In the genomic region with DNA sequence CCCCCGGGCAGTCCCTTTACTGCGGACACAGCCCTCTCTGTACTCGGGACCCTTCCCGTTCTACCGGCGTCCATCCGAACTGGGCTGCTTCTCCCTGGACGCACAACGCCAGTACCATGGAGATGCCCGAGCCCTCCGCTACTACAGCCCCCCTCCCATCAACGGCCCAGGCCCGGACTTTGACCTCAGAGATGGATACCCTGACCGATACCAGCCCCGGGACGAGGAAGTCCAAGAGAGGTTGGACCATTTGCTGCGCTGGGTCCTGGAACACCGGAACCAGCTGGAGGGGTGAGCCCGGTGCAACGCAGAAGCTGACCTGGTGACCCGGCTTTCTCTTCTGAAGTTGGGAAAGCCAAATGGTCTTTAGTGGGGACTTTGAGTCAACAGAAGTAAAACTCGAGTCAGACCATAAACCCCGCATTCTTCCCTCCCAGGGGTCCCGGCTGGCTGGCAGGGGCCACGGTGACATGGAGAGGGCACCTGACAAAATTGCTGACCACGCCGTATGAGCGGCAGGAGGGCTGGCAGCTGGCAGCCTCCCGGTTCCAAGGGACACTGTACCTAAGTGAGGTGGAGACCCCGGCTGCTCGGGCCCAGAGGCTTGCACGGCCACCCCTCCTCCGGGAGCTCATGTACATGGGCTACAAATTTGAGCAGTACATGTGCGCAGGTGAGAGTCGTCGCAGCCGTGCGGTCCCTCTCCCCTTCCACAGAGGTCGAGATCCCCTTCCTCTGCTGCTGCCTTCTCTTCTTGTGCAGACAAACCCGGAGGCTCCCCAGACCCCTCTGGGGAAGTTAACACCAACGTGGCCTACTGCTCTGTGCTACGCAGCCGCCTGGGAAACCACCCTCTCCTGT, we compare ENCODE assay signal across 8 mouse cellular contexts. TPM values are rescaled to one million over a fixed set of nuclear protein-coding genes. Genes with fewer than 3 reads are reported as not detected.
DNase-seq lines count a peak whose midpoint lies in the region; ATAC-seq and TF ChIP-seq lines count a peak whose summit lies in the region.

No protein-coding gene starts in this region.

- WGBS in thymus, adult 2 months = 46% methylated on average over 43 of the region's 43 CpGs
- 31% methylated on average over 43 of the region's 43 CpGs for WGBS in intestine, embryonic 15.5 days
- 42% methylated on average over 43 of the region's 43 CpGs for WGBS in midbrain, embryonic 10.5 days

- H3K4me3 ChIP-seq in thymus, adult 2 months (ENCODE audit: control insufficient read depth, insufficient read depth, low read length) = peak overlapping the region; percentile 51
- peak overlapping the region; percentile 70 for H3K4me3 ChIP-seq in intestine, embryonic 15.5 days (replicated peaks)
- peak overlapping the region; percentile 84 for H3K4me3 ChIP-seq in midbrain, embryonic 10.5 days

- peak overlapping the region; percentile 97 for H3K4me2 ChIP-seq in intestine, embryonic 15.5 days (replicated peaks)

- no peak overlapping the region for H3K27ac ChIP-seq in thymus, adult 2 months (ENCODE audit: control insufficient read depth, insufficient read depth, low read length)
- peak overlapping the region; percentile 45; the same call in 1 of the 2 replicates for H3K27ac ChIP-seq in intestine, embryonic 15.5 days
- H3K27ac ChIP-seq in midbrain, embryonic 10.5 days (replicated peaks) = peak overlapping the region; percentile 84

- DNase-seq in cerebellum, adult 18-20 months = peak; percentile 30 to 34
- DNase-seq in thymus, adult 2 months = peak; percentile 18
- DNase-seq in thymus, postnatal 0 days (ENCODE audit: low spot score) = no peak
- DNase-seq in midbrain, embryonic 10.5 days (ENCODE audit: low spot score) = peak; percentile 20
- DNase-seq in frontal cortex, postnatal 14 days (ENCODE audit: low spot score in 2 of 2) = no peak

- peaks cover 15% of the 10 kb centered on the region for H3K36me3 ChIP-seq in thymus, adult 2 months (ENCODE audit: control insufficient read depth, insufficient read depth, low read length)
- peaks cover 16% of the 10 kb centered on the region for H3K36me3 ChIP-seq in intestine, embryonic 15.5 days
- peaks cover 70% of the 10 kb centered on the region for H3K36me3 ChIP-seq in midbrain, embryonic 10.5 days

- no peaks in the 10 kb centered on the region for H3K27me3 ChIP-seq in thymus, adult 2 months (ENCODE audit: control insufficient read depth, insufficient read depth, low read length)
- no peaks in the 10 kb centered on the region for H3K27me3 ChIP-seq in intestine, embryonic 15.5 days (replicated peaks)
- H3K27me3 ChIP-seq in midbrain, embryonic 10.5 days (ENCODE audit: low read depth, poor library complexity, severe bottlenecking) = no peaks in the 10 kb centered on the region

- H3K4me1 ChIP-seq in thymus, adult 2 months (replicated peaks; ENCODE audit: control insufficient read depth, insufficient read depth, low read length) = peaks cover 15% of the 10 kb centered on the region
- H3K4me1 ChIP-seq in intestine, embryonic 15.5 days (replicated peaks) = peaks cover 22% of the 10 kb centered on the region
- peaks cover 34% of the 10 kb centered on the region for H3K4me1 ChIP-seq in midbrain, embryonic 10.5 days

- ATAC-seq in cerebellum, adult (ENCODE audit: insufficient number of reproducible peaks, low FRiP score, low TSS enrichment) = no peak
- ATAC-seq in intestine, embryonic 15.5 days = peak; percentile 36
- ATAC-seq in activated CD4-positive, CD25-positive, alpha-beta regulatory T cell, adult 4 months = no peak

- TF ChIP-seq POLR2A in thymus, adult 2 months (IDR thresholded peaks at IDR 0.05; ENCODE audit: control insufficient read depth, extremely low read depth, insufficient read depth, low read length, poor library complexity) = no peak

- no peaks in the 10 kb centered on the region for H3K9me3 ChIP-seq in intestine, embryonic 15.5 days
- no peaks in the 10 kb centered on the region for H3K9me3 ChIP-seq in midbrain, embryonic 10.5 days (replicated peaks)

- TF ChIP-seq CTCF in thymus, adult 2 months (IDR thresholded peaks at IDR 0.05; ENCODE audit: borderline replicate concordance, control insufficient read depth, extremely low read depth, insufficient read depth, low read length, poor library complexity) = no peak

- peak overlapping the region; percentile 72 for H3K9ac ChIP-seq in intestine, embryonic 15.5 days

RNA-seq across cellular contexts. Expression of a gene that starts 0.9 kb away (rescaled TPM):
- polyA plus RNA-seq in thymus, adult 2 months (2012; rRNA removed) = 95.7 and 115 TPM in 2 replicates
- polyA plus RNA-seq in thymus, postnatal 0 days (2015; fragmentation: Nextera tagmentation; extraction: Ambion mirVana) = 48.8 and 53.3 TPM in 2 replicates
- polyA plus RNA-seq in intestine, embryonic 15.5 days (2015; fragmentation: Nextera tagmentation; extraction: Ambion mirVana) = 51.8 and 58.6 TPM in 2 replicates
- polyA plus RNA-seq in midbrain, embryonic 10.5 days (2016; fragmentation: Nextera tagmentation; extraction: Ambion mirVana) = 81.2 and 88.1 TPM in 2 replicates
- polyA plus RNA-seq in activated CD4-positive, CD25-positive, alpha-beta regulatory T cell, adult 4 months (2017; shearing (Covaris generic)) = 10 to 100 TPM; 19.8 to 28.0 TPM

RNA-seq across cellular contexts. Expression of a gene that starts 0.9 kb away (rescaled TPM):
- 62.2 and 80.8 TPM in 2 replicates for polyA plus RNA-seq in thymus, adult 2 months (2012; rRNA removed)
- 39.3 and 48.6 TPM in 2 replicates for polyA plus RNA-seq in thymus, postnatal 0 days (2015; fragmentation: Nextera tagmentation; extraction: Ambion mirVana)
- polyA plus RNA-seq in intestine, embryonic 15.5 days (2015; fragmentation: Nextera tagmentation; extraction: Ambion mirVana) = 25.1 and 30.3 TPM in 2 replicates
- polyA plus RNA-seq in midbrain, embryonic 10.5 days (2016; fragmentation: Nextera tagmentation; extraction: Ambion mirVana) = 30.2 and 30.6 TPM in 2 replicates
- polyA plus RNA-seq in activated CD4-positive, CD25-positive, alpha-beta regulatory T cell, adult 4 months (2017; shearing (Covaris generic)) = 10 to 100 TPM; 37.3 to 51.6 TPM

RNA-seq across cellular contexts. Expression of a gene that starts 12.3 kb away (rescaled TPM):
- 209 TPM in 2 replicates for polyA plus RNA-seq in thymus, adult 2 months (2012; rRNA removed)
- polyA plus RNA-seq in thymus, postnatal 0 days (2015; fragmentation: Nextera tagmentation; extraction: Ambion mirVana) = 49.7 and 50.1 TPM in 2 replicates
- polyA plus RNA-seq in intestine, embryonic 15.5 days (2015; fragmentation: Nextera tagmentation; extraction: Ambion mirVana) = 39.9 and 42.5 TPM in 2 replicates
- polyA plus RNA-seq in midbrain, embryonic 10.5 days (2016; fragmentation: Nextera tagmentation; extraction: Ambion mirVana) = 57.8 and 62.4 TPM in 2 replicates
- 10 to 100 TPM; 26.0 to 38.5 TPM for polyA plus RNA-seq in activated CD4-positive, CD25-positive, alpha-beta regulatory T cell, adult 4 months (2017; shearing (Covaris generic))

RNA-seq across cellular contexts. Expression of a gene that starts 12.5 kb away (rescaled TPM):
- 26.1 and 33.4 TPM in 2 replicates for polyA plus RNA-seq in thymus, adult 2 months (2012; rRNA removed)
- 82.4 and 88.6 TPM in 2 replicates for polyA plus RNA-seq in thymus, postnatal 0 days (2015; fragmentation: Nextera tagmentation; extraction: Ambion mirVana)
- polyA plus RNA-seq in intestine, embryonic 15.5 days (2015; fragmentation: Nextera tagmentation; extraction: Ambion mirVana) = 98.4 and 106 TPM in 2 replicates
- polyA plus RNA-seq in midbrain, embryonic 10.5 days (2016; fragmentation: Nextera tagmentation; extraction: Ambion mirVana) = 137 and 139 TPM in 2 replicates
- 10 to 100 TPM; 45.4 to 53.4 TPM for polyA plus RNA-seq in activated CD4-positive, CD25-positive, alpha-beta regulatory T cell, adult 4 months (2017; shearing (Covaris generic))

RNA-seq across cellular contexts. Expression of a gene that starts 24.6 kb away (rescaled TPM):
- 12.3 and 14.9 TPM in 2 replicates for polyA plus RNA-seq in thymus, adult 2 months (2012; rRNA removed)
- 5.2 and 6.2 TPM in 2 replicates for polyA plus RNA-seq in thymus, postnatal 0 days (2015; fragmentation: Nextera tagmentation; extraction: Ambion mirVana)
- 52.1 and 63.5 TPM in 2 replicates for polyA plus RNA-seq in intestine, embryonic 15.5 days (2015; fragmentation: Nextera tagmentation; extraction: Ambion mirVana)
- 1.8 and 2.8 TPM in 2 replicates for polyA plus RNA-seq in midbrain, embryonic 10.5 days (2016; fragmentation: Nextera tagmentation; extraction: Ambion mirVana)
- under 1 TPM; 0.79 to 0.83 TPM for polyA plus RNA-seq in activated CD4-positive, CD25-positive, alpha-beta regulatory T cell, adult 4 months (2017; shearing (Covaris generic))

Comparison
In these comparisons a context has a peak if more than half of its experiments do, and no peak if none do; other contexts are left out.
1. DNase-seq: peak in cerebellum, adult 18-20 months (2 of 2), thymus, adult 2 months (single experiment) and midbrain, embryonic 10.5 days (single experiment); none in thymus, postnatal 0 days (single experiment) and frontal cortex, postnatal 14 days (0 of 2).
2. Peak in every context shown above with its lines, with median percentiles within 50 percentile points of each other: H3K4me3 ChIP-seq.